9 mouse cellular contexts compared by ENCODE assay signal in genomic region chrX:134019005-134019404, GRCm38 (mm10). TPM values are rescaled to one million over a fixed set of nuclear protein-coding genes. Genes with fewer than 3 reads are reported as not detected.
DNase-seq lines count a peak whose midpoint lies in the region; ATAC-seq and TF ChIP-seq lines count a peak whose summit lies in the region.
"Had no signal": no experiment of that assay in that cellular context is flagged by ENCODE, and none has a peak within 500 bp of the region (broad histone marks: within the 10 kb centered on the region; RNA-seq: fewer than 3 reads in every experiment).

No protein-coding gene starts in this region.

- H3K4me3 ChIP-seq in C2C12 (ENCODE audit: insufficient read depth, poor library complexity, severe bottlenecking): no peak overlapping the region
- no peak overlapping the region for H3K4me3 ChIP-seq in kidney, embryonic 16.5 days (ENCODE audit: low read length)
- no peak overlapping the region for H3K4me3 ChIP-seq in liver, adult 2 months (ENCODE audit: insufficient read depth, low read depth, low read length)
- H3K4me3 ChIP-seq in stomach, postnatal 0 days (ENCODE audit: low read depth, low read length): no peak overlapping the region
- H3K4me3 ChIP-seq: embryonic facial prominence, embryonic 15.5 days had no signal

- no peaks in the 10 kb centered on the region for H3K9me3 ChIP-seq in kidney, embryonic 16.5 days (ENCODE audit: low read length)
- no peaks in the 10 kb centered on the region for H3K9me3 ChIP-seq in stomach, postnatal 0 days (ENCODE audit: control insufficient read depth, low read length)
- H3K9me3 ChIP-seq: embryonic facial prominence, embryonic 15.5 days had no signal

- peak; percentile 87; the same call in 1 of the 2 replicates for ATAC-seq in kidney, embryonic 16.5 days (ENCODE audit: low FRiP score, low TSS enrichment)
- no peak for ATAC-seq in stomach, postnatal 0 days (ENCODE audit: low FRiP score, low TSS enrichment)

- H3K79me2 ChIP-seq in C2C12 (ENCODE audit: control insufficient read depth, insufficient read depth): no peaks in the 10 kb centered on the region
- H3K79me2 ChIP-seq in liver, adult 2 months (ENCODE audit: control insufficient read depth, insufficient read depth, low read length): no peaks in the 10 kb centered on the region

- no peaks in the 10 kb centered on the region for H3K36me3 ChIP-seq in C2C12 (ENCODE audit: control insufficient read depth, insufficient read depth)
- H3K36me3 ChIP-seq in kidney, embryonic 16.5 days (ENCODE audit: insufficient read depth, low read length): no peaks in the 10 kb centered on the region
- no peaks in the 10 kb centered on the region for H3K36me3 ChIP-seq in liver, adult 2 months (ENCODE audit: control insufficient read depth, insufficient read depth, low read length)
- H3K36me3 ChIP-seq in stomach, postnatal 0 days (ENCODE audit: control insufficient read depth, insufficient read depth, low read length): no peaks in the 10 kb centered on the region
- H3K36me3 ChIP-seq: embryonic facial prominence, embryonic 15.5 days had no signal

- 21% methylated on average over 9 of the region's 9 CpGs for WGBS in kidney, embryonic 16.5 days
- WGBS in liver, adult 2 months: 2% methylated on average over 9 of the region's 9 CpGs
- 11% methylated on average over 9 of the region's 9 CpGs for WGBS in stomach, postnatal 0 days

- H3K9ac ChIP-seq in kidney, embryonic 16.5 days (replicated peaks; ENCODE audit: low read length): no peak overlapping the region
- H3K9ac ChIP-seq in liver, adult 2 months (ENCODE audit: low read depth, low read length): no peak overlapping the region
- H3K9ac ChIP-seq in stomach, postnatal 0 days (ENCODE audit: low read length): no peak overlapping the region
- H3K9ac ChIP-seq: embryonic facial prominence, embryonic 15.5 days had no signal

- no peaks in the 10 kb centered on the region for H3K79me3 ChIP-seq in C2C12 (ENCODE audit: low read depth)

- H3K27me3 ChIP-seq in C2C12 (ENCODE audit: control insufficient read depth, insufficient read depth, insufficient read length): no peaks in the 10 kb centered on the region
- no peaks in the 10 kb centered on the region for H3K27me3 ChIP-seq in kidney, embryonic 16.5 days (ENCODE audit: insufficient read depth, low read length)
- no peaks in the 10 kb centered on the region for H3K27me3 ChIP-seq in liver, adult 2 months (ENCODE audit: control insufficient read depth, insufficient read depth, low read length)
- H3K27me3 ChIP-seq in stomach, postnatal 0 days (ENCODE audit: control insufficient read depth, insufficient read depth, low read length): no peaks in the 10 kb centered on the region

- H3K27ac ChIP-seq in kidney, embryonic 16.5 days (ENCODE audit: low read length): no peak overlapping the region
- no peak overlapping the region for H3K27ac ChIP-seq in liver, adult 2 months (replicated peaks; ENCODE audit: insufficient read depth, low read depth, low read length)
- no peak overlapping the region for H3K27ac ChIP-seq in stomach, postnatal 0 days (replicated peaks)
- H3K27ac ChIP-seq: embryonic facial prominence, embryonic 15.5 days had no signal

- H3K4me2 ChIP-seq in kidney, embryonic 16.5 days (replicated peaks; ENCODE audit: low read depth, low read length): no peak overlapping the region
- no peak overlapping the region for H3K4me2 ChIP-seq in stomach, postnatal 0 days (replicated peaks; ENCODE audit: low read depth)
- H3K4me2 ChIP-seq: embryonic facial prominence, embryonic 15.5 days had no signal

- DNase-seq in adrenal gland, adult 2 months: peak; percentile 55
- peak; percentile 39 for DNase-seq in embryo, embryonic 11.5 days (ENCODE audit: low read depth, low spot score)
- DNase-seq in heart, adult 8-10 months (ENCODE audit: low spot score): peak; percentile 72
- peak; percentile 51 for DNase-seq in liver, adult 2 months (ENCODE audit: extremely low read depth, low read depth, low spot score)
- DNase-seq in neural tube, embryonic 10.5 days (ENCODE audit: extremely low spot score, low spot score): peak; percentile 38
- DNase-seq in stomach, postnatal 0 days (ENCODE audit: low spot score): peak; percentile 58

- peak; percentile 47 for TF ChIP-seq CTCF in C2C12 (IDR thresholded peaks at IDR 0.05; ENCODE audit: control insufficient read depth, insufficient read depth, insufficient read length)
- TF ChIP-seq CTCF in liver, adult 2 months (IDR thresholded peaks at IDR 0.05; ENCODE audit: low read depth, low read length): peak; percentile 50
- peak; percentile 93 for TF ChIP-seq CTCF in stomach, postnatal 0 days (IDR thresholded peaks at IDR 0.05; ENCODE audit: low read depth)

- TF ChIP-seq POLR2A in liver, adult 2 months (IDR thresholded peaks at IDR 0.05; ENCODE audit: extremely low read depth, insufficient read depth, low read length): no peak

- H3K4me1 ChIP-seq in kidney, embryonic 16.5 days (ENCODE audit: insufficient read depth, low read length): no peaks in the 10 kb centered on the region
- H3K4me1 ChIP-seq in liver, adult 2 months (ENCODE audit: control insufficient read depth, insufficient read depth, low read length): no peaks in the 10 kb centered on the region
- H3K4me1 ChIP-seq in stomach, postnatal 0 days (replicated peaks; ENCODE audit: control insufficient read depth, insufficient read depth): no peaks in the 10 kb centered on the region
- H3K4me1 ChIP-seq: embryonic facial prominence, embryonic 15.5 days had no signal

- no peak overlapping the region for H3ac ChIP-seq in C2C12 (ENCODE audit: control insufficient read depth, insufficient read length, low read depth)

- no peak for TF ChIP-seq EP300 in stomach, postnatal 0 days (optimal IDR thresholded peaks at IDR 0.05)

TF ChIP-seq in C2C12, 6 proteins besides CTCF, POLR2A, EP300 and RAD21:
- TF ChIP-seq CEBPB (IDR thresholded peaks at IDR 0.05; ENCODE audit: low read depth) (peak; percentile 17), MYOG (IDR thresholded peaks at IDR 0.05; ENCODE audit: control insufficient read depth, extremely low read depth, insufficient read length) (no peak)

RNA-seq across cellular contexts. Expression of gene Sytl4, which starts 37.4 kb away (rescaled TPM):
- polyA plus RNA-seq in C2C12 (2012; fragmentation: generic; extraction: Trizol): not detected
- total RNA-seq in adrenal gland, adult 2 months (2021): 10 to 100 TPM; 12.7 to 16.0 TPM
- polyA plus RNA-seq in adrenal gland, adult 2 months (2012; rRNA removed): 0.73 and 0.96 TPM in 2 replicates
- 1 to 10 TPM; 1.2 to 2.8 (median 2.3) TPM for total RNA-seq in heart, adult 8-10 months (2022)
- 4.6 and 5.7 TPM in 2 replicates for polyA plus RNA-seq in kidney, embryonic 16.5 days (2015; fragmentation: Nextera tagmentation; extraction: Ambion mirVana)
- total RNA-seq in liver, adult 2 months (2014; rRNA removed): 2.3 and 2.5 TPM in 2 replicates
- polyA plus RNA-seq in liver, adult 2 months (2012; rRNA removed): 0.54 and 0.71 TPM in 2 replicates
- 3.6 and 3.9 TPM in 2 replicates for polyA plus RNA-seq in stomach, postnatal 0 days (2015; fragmentation: Nextera tagmentation; extraction: Ambion mirVana)

RNA-seq across cellular contexts. Expression of gene Cstf2, which starts 40.0 kb away (rescaled TPM):
- 22.7 TPM for polyA plus RNA-seq in C2C12 (2012; fragmentation: generic; extraction: Trizol)
- total RNA-seq in adrenal gland, adult 2 months (2021): 10 to 100 TPM; 30.8 to 38.0 TPM
- polyA plus RNA-seq in adrenal gland, adult 2 months (2012; rRNA removed): 10.0 and 23.7 TPM in 2 replicates
- total RNA-seq in heart, adult 8-10 months (2022): 10 to 100 TPM; 10.5 to 15.1 (median 12.3) TPM
- polyA plus RNA-seq in kidney, embryonic 16.5 days (2015; fragmentation: Nextera tagmentation; extraction: Ambion mirVana): 44.3 and 47.9 TPM in 2 replicates
- 8.1 and 8.9 TPM in 2 replicates for total RNA-seq in liver, adult 2 months (2014; rRNA removed)
- polyA plus RNA-seq in liver, adult 2 months (2012; rRNA removed): 7.5 and 8.1 TPM in 2 replicates
- 12.2 and 12.8 TPM in 2 replicates for polyA plus RNA-seq in stomach, postnatal 0 days (2015; fragmentation: Nextera tagmentation; extraction: Ambion mirVana)
